In the genomic region with DNA sequence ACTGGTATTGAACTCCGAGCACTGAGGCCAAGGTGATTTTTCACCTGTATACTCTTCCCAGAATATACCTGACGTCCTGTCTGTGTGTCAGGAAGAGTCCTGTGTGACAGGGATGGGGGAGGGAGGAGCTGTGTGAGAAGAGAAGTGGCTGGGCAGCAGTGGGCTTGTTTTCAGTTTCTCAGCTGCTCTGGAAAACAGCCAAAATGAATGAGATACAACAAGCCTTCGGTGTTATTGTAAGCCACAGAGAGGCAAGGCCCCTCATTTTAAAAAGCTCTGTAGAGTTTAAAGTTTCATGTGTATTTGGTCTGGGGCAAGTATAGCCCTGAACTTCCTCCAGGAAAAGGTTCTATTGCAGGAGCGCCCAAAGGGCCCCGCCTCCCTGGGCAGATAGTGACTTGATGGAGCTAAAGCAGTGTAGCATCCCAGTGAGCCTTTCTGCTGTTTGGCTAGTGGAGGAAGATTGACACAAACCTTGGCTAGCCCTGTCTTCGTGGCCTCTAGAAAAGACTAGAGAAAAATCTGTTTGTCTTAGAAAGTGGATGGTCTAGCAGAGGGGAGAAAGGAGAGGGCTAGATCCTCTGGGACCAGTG, we compare ENCODE assay signal across 10 mouse cellular contexts.
DNase-seq lines count a peak whose midpoint lies in the region; ATAC-seq and TF ChIP-seq lines count a peak whose summit lies in the region.
"Had no signal": no experiment of that assay in that cellular context is flagged by ENCODE, and none has a peak within 500 bp of the region (broad histone marks: within the 10 kb centered on the region; RNA-seq: fewer than 3 reads in every experiment).

No protein-coding gene starts in this region.

- H3K27ac ChIP-seq in gastrocnemius, adult 2 months = peak overlapping the region; percentile 76; the same call in 1 of the 2 replicates
- H3K27ac ChIP-seq in lung, embryonic 15.5 days = peak overlapping the region; percentile 84
- peak overlapping the region; percentile 54 for H3K27ac ChIP-seq in intestine, embryonic 15.5 days
- H3K27ac ChIP-seq: hindbrain, embryonic 12.5 days had no signal

- peaks cover 51% of the 10 kb centered on the region for H3K4me1 ChIP-seq in lung, embryonic 15.5 days
- peaks cover 19% of the 10 kb centered on the region for H3K4me1 ChIP-seq in intestine, embryonic 15.5 days (replicated peaks)

- H3K9ac ChIP-seq in lung, embryonic 15.5 days = no peak overlapping the region
- no peak overlapping the region for H3K9ac ChIP-seq in intestine, embryonic 15.5 days
- H3K9ac ChIP-seq: hindbrain, embryonic 12.5 days had no signal

- TF ChIP-seq CTCF in gastrocnemius, adult 2 months (IDR thresholded peaks at IDR 0.05) = no peak

- no peak overlapping the region for H3K4me3 ChIP-seq in gastrocnemius, adult 2 months
- no peak overlapping the region for H3K4me3 ChIP-seq in lung, embryonic 15.5 days
- H3K4me3 ChIP-seq in intestine, embryonic 15.5 days (replicated peaks) = no peak overlapping the region
- H3K4me3 ChIP-seq: hindbrain, embryonic 12.5 days had no signal

- no peaks in the 10 kb centered on the region for H3K27me3 ChIP-seq in lung, embryonic 15.5 days
- no peaks in the 10 kb centered on the region for H3K27me3 ChIP-seq in intestine, embryonic 15.5 days (replicated peaks)

- H3K4me2 ChIP-seq in lung, embryonic 15.5 days = no peak overlapping the region
- H3K4me2 ChIP-seq in intestine, embryonic 15.5 days (replicated peaks) = no peak overlapping the region
- H3K4me2 ChIP-seq: hindbrain, embryonic 12.5 days had no signal

- WGBS in lung, embryonic 15.5 days = 35% methylated on average over 6 of the region's 6 CpGs
- WGBS in intestine, embryonic 15.5 days = 51% methylated on average over 6 of the region's 6 CpGs

- DNase-seq in gastrocnemius, adult 2 months = peak; percentile 23
- no peak for DNase-seq in gastrocnemius, adult 18-20 months (ENCODE audit: low spot score)
- no peak for DNase-seq in lung, postnatal 25 days (ENCODE audit: low spot score)
- peak; percentile 49 for DNase-seq in lung, postnatal 10 days
- no peak for DNase-seq in embryo, embryonic 9.5 days (ENCODE audit: extremely low spot score)
- DNase-seq in embryo, embryonic 10.5 days (ENCODE audit: low spot score) = no peak
- DNase-seq: adrenal gland, postnatal 36 days had no signal

- intact Hi-C loops in gastrocnemius, adult 2 months (cut with DNase I) = loop anchor here (5.0 kb wide), 3 partner anchors 248 to 357 kb away; no protein-coding TSS in a partner anchor

- no peaks in the 10 kb centered on the region for H3K9me3 ChIP-seq in lung, embryonic 15.5 days
- no peaks in the 10 kb centered on the region for H3K9me3 ChIP-seq in intestine, embryonic 15.5 days
- H3K9me3 ChIP-seq: hindbrain, embryonic 12.5 days had no signal

- H3K36me3 ChIP-seq in lung, embryonic 15.5 days = no peaks in the 10 kb centered on the region
- no peaks in the 10 kb centered on the region for H3K36me3 ChIP-seq in intestine, embryonic 15.5 days
- H3K36me3 ChIP-seq: hindbrain, embryonic 12.5 days had no signal

- 0 out of 2 replicates have a peak, but pooled peaks have one; percentile 4 for ATAC-seq in lung, embryonic 15.5 days (ENCODE audit: borderline replicate concordance, extremely low read depth, low FRiP score, low TSS enrichment)
- ATAC-seq in intestine, embryonic 15.5 days = no peak

Comparison
In these comparisons a context has a peak if more than half of its experiments do, and no peak if none do; other contexts are left out.
1. DNase-seq: peak in gastrocnemius, adult 2 months (single experiment) and lung, postnatal 10 days (single experiment); none in gastrocnemius, adult 18-20 months (single experiment), lung, postnatal 25 days (single experiment), embryo, embryonic 9.5 days (single experiment) and embryo, embryonic 10.5 days (single experiment).
2. Peak in every context shown above with its lines, with median percentiles within 50 percentile points of each other: H3K27ac ChIP-seq.